Mouse (Mus musculus) heart, embryonic 15.5 days (tissue): Measurements from ENCODE around the gene Foxi3. TPM values are rescaled to one million over a fixed set of nuclear protein-coding genes. Genes with fewer than 3 reads are reported as not detected.

Source experiments
- ATAC-seq: fragments of 200-750 bp; cut with Nextera tagmentation; replicated peaks from 2 replicates; pipeline ENCODE4 v1.8.0; 2017; ENCODE audit warnings: low read depth, moderate TSS enrichment; ENCODE audit not compliant: insufficient number of reproducible peaks, insufficient read depth, low FRiP score
- H3K27ac ChIP-seq: fragments of 300-500 bp; sonication (generic); 2 replicates; pipeline ENCODE4 v1.5.1; 2015; ENCODE audit warnings: mild to moderate bottlenecking, inconsistent platforms
- H3K27me3 ChIP-seq: fragments of 300-500 bp; sonication (generic); 2 replicates; pipeline ENCODE4 v1.6.1; 2015; ENCODE audit warnings: inconsistent platforms
- H3K36me3 ChIP-seq: fragments of 300-500 bp; sonication (generic); 2 replicates; pipeline ENCODE4 v1.6.1; 2015; ENCODE audit warnings: mild to moderate bottlenecking, inconsistent platforms
- H3K4me1 ChIP-seq: fragments of 300-500 bp; sonication (generic); replicated peaks from 2 replicates; pipeline ENCODE4 v1.6.1; 2015; ENCODE audit warnings: inconsistent platforms
- H3K4me2 ChIP-seq: fragments of 300-500 bp; sonication (generic); 2 replicates; pipeline ENCODE4 v1.6.1; 2015; ENCODE audit warnings: inconsistent platforms, mild to moderate bottlenecking, moderate library complexity
- H3K4me3 ChIP-seq: fragments of 300-500 bp; sonication (generic); 2 replicates; pipeline ENCODE4 v1.5.1; 2015; ENCODE audit warnings: mild to moderate bottlenecking, inconsistent platforms
- H3K9ac ChIP-seq: fragments of 300-500 bp; sonication (generic); 2 replicates; pipeline ENCODE4 v1.6.1; 2015; ENCODE audit warnings: mild to moderate bottlenecking, inconsistent platforms
- H3K9me3 ChIP-seq: fragments of 300-500 bp; sonication (generic); replicated peaks from 2 replicates; pipeline ENCODE4 v1.6.1; 2016; ENCODE audit warnings: inconsistent platforms
- WGBS: fragments of 180-500 bp; shearing (Covaris S2); methylation state at CpG from one replicate; pipeline ENCODE4 v1.1.7; 2015; ENCODE audit warnings: mixed read lengths; 5-methylcytosine and 5-hydroxymethylcytosine counted together
- polyA plus RNA-seq: library from polyadenylated mRNA; unstranded; fragments of >200 nt; fragmentation: Nextera tagmentation; extraction: Ambion mirVana; gene quantifications from 2 replicates; pipeline ENCODE4 v1.2.1, GENCODE M21; 2015

Gene Foxi3
- polyA plus RNA-seq: not detected in 2 replicates

- ATAC-seq: no peak
- Histone ChIP-seq H3K4me2 (peak within 1 kb of the TSS; percentile 71), H3K9me3 (no peaks in the 10 kb centered on the region), H3K4me3 (peak within 1 kb of the TSS; percentile 46), H3K9ac (no peak within 1 kb of the TSS), H3K27me3 (peaks cover 81% of the 10 kb centered on the region), H3K36me3 (no peaks in the 10 kb centered on the region), H3K27ac (no peak within 1 kb of the TSS), H3K4me1 (peaks cover 13% of the 10 kb centered on the region)
- WGBS: 1% methylated on average over 66 of the region's 67 CpGs
These were observed at the start of gene Foxi3 for GRCm38 (mm10) chr6:70956285-70956912. Gene Foxi3, plus strand, starts transcription at chr6:70956531.

- Histone ChIP-seq H3K4me3 (no peak overlapping the region), H3K9ac (no peak overlapping the region), H3K4me1 (peaks cover 12% of the 10 kb centered on the region), H3K4me2 (no peak overlapping the region), H3K36me3 (peaks cover 13% of the 10 kb centered on the region; the same call in 1 of the 2 replicates), H3K27me3 (peaks cover 9% of the 10 kb centered on the region; the same call in 1 of the 2 replicates), H3K9me3 (no peaks in the 10 kb centered on the region), H3K27ac (no peak overlapping the region)
- 87% methylated on average over 7 of the region's 7 CpGs for WGBS
- ATAC-seq: no peak
These were observed 46.8 kb upstream of the Foxi3 start for GRCm38 (mm10) chr6:70909572-70909971.

GRCm38 (mm10) chr6:70910285-70910684 lies 46.0 kb upstream of the Foxi3 start:
- Histone ChIP-seq H3K27ac (no peak overlapping the region), H3K36me3 (peaks cover 11% of the 10 kb centered on the region; the same call in 1 of the 2 replicates), H3K9ac (no peak overlapping the region), H3K4me2 (no peak overlapping the region), H3K27me3 (peaks cover 9% of the 10 kb centered on the region; the same call in 1 of the 2 replicates), H3K9me3 (no peaks in the 10 kb centered on the region), H3K4me3 (no peak overlapping the region), H3K4me1 (peaks cover 12% of the 10 kb centered on the region)
- WGBS: 63% methylated on average over 4 of the region's 4 CpGs
- no peak for ATAC-seq

GRCm38 (mm10) chr6:70911668-70912395 lies 44.5 kb upstream of the Foxi3 start:
- Histone ChIP-seq H3K9me3 (no peaks in the 10 kb centered on the region), H3K36me3 (no peaks in the 10 kb centered on the region), H3K4me1 (peaks cover 12% of the 10 kb centered on the region), H3K4me3 (peak overlapping the region; percentile 19; the same call in 1 of the 2 replicates), H3K9ac (no peak overlapping the region), H3K27me3 (peaks cover 9% of the 10 kb centered on the region; the same call in 1 of the 2 replicates), H3K27ac (no peak overlapping the region), H3K4me2 (peak overlapping the region; percentile 56)
- no peak for ATAC-seq
- WGBS: 11% methylated on average over 20 of the region's 20 CpGs

GRCm38 (mm10) chr6:70912396-70912765 lies 44.0 kb upstream of the Foxi3 start:
- Histone ChIP-seq H3K9me3 (no peaks in the 10 kb centered on the region), H3K4me2 (peak overlapping the region; percentile 56; the same call in 1 of the 2 replicates), H3K36me3 (no peaks in the 10 kb centered on the region), H3K4me1 (peaks cover 12% of the 10 kb centered on the region), H3K27me3 (peaks cover 9% of the 10 kb centered on the region; the same call in 1 of the 2 replicates), H3K9ac (no peak overlapping the region), H3K4me3 (no peak overlapping the region), H3K27ac (no peak overlapping the region)
- 64% methylated on average over 7 of the region's 7 CpGs for WGBS
- ATAC-seq: no peak

- Histone ChIP-seq H3K27me3 (peaks cover 10% of the 10 kb centered on the region; the same call in 1 of the 2 replicates), H3K4me1 (0 out of 2 replicates have a peak, but pooled peaks cover 3% of the 10 kb centered on the region), H3K27ac (no peak within 1 kb of the TSS), H3K9me3 (no peaks in the 10 kb centered on the region), H3K36me3 (no peaks in the 10 kb centered on the region), H3K4me3 (no peak within 1 kb of the TSS), H3K9ac (no peak within 1 kb of the TSS), H3K4me2 (no peak within 1 kb of the TSS)
- WGBS: 84% methylated on average over 3 of the region's 3 CpGs
- no peak for ATAC-seq
These were observed 37.5 kb upstream of the Foxi3 start, which contains the start of gene Tex37 for GRCm38 (mm10) chr6:70918827-70919226. Gene Tex37, minus strand, starts transcription at chr6:70918927.

- peak overlapping the region; percentile 24; the same call in 1 of the 2 replicates for H3K4me3 ChIP-seq
- H3K4me1 ChIP-seq: 0 out of 2 replicates have a peak, but pooled peaks cover 3% of the 10 kb centered on the region
- 9% methylated on average over 22 of the region's 22 CpGs for WGBS
- no peak overlapping the region for H3K27ac ChIP-seq
- H3K36me3 ChIP-seq: no peaks in the 10 kb centered on the region
- peak overlapping the region; percentile 52 for H3K4me2 ChIP-seq
- peaks cover 10% of the 10 kb centered on the region; the same call in 1 of the 2 replicates for H3K27me3 ChIP-seq
- no peak overlapping the region for H3K9ac ChIP-seq
- H3K9me3 ChIP-seq: no peaks in the 10 kb centered on the region
- ATAC-seq: no peak
These were observed 34.9 kb upstream of the Foxi3 start for GRCm38 (mm10) chr6:70921274-70922074.

- no peak for ATAC-seq
- H3K27ac ChIP-seq: no peak overlapping the region
- H3K4me1 ChIP-seq: no peaks in the 10 kb centered on the region
- H3K27me3 ChIP-seq: no peaks in the 10 kb centered on the region
- no peak overlapping the region for H3K4me2 ChIP-seq
- 82% methylated on average over 2 of the region's 2 CpGs for WGBS
- no peak overlapping the region for H3K4me3 ChIP-seq
- no peaks in the 10 kb centered on the region for H3K9me3 ChIP-seq
- no peak overlapping the region for H3K9ac ChIP-seq
- no peaks in the 10 kb centered on the region for H3K36me3 ChIP-seq
These were observed 24.5 kb upstream of the Foxi3 start for GRCm38 (mm10) chr6:70931801-70932200.

- Histone ChIP-seq H3K27me3 (peaks cover 67% of the 10 kb centered on the region), H3K9me3 (no peaks in the 10 kb centered on the region)
- 78% methylated on average over 7 of the region's 7 CpGs for WGBS
These were observed 3.1 kb upstream of the Foxi3 start for GRCm38 (mm10) chr6:70953274-70953673.

GRCm38 (mm10) chr6:70954040-70954439 lies 2.3 kb upstream of the Foxi3 start:
- no peak overlapping the region for H3K9ac ChIP-seq
- 11% methylated on average over 6 of the region's 6 CpGs for WGBS
- ATAC-seq: no peak
- peaks cover 74% of the 10 kb centered on the region for H3K27me3 ChIP-seq
- peaks cover 13% of the 10 kb centered on the region for H3K4me1 ChIP-seq
- H3K9me3 ChIP-seq: no peaks in the 10 kb centered on the region
- H3K36me3 ChIP-seq: no peaks in the 10 kb centered on the region
- H3K4me3 ChIP-seq: no peak overlapping the region
- H3K4me2 ChIP-seq: no peak overlapping the region
- H3K27ac ChIP-seq: no peak overlapping the region

More at GRCm38 (mm10) chr6:70953274-70953673, 3.1 kb upstream of the Foxi3 start:
- Histone ChIP-seq H3K27ac (no peak overlapping the region), H3K9ac (no peak overlapping the region), H3K4me3 (no peak overlapping the region), H3K4me1 (peaks cover 13% of the 10 kb centered on the region), H3K36me3 (no peaks in the 10 kb centered on the region), H3K4me2 (no peak overlapping the region)
- no peak for ATAC-seq

GRCm38 (mm10) chr6:70955291-70955800 lies 985 bp upstream of the Foxi3 start:
- H3K27ac ChIP-seq: no peak overlapping the region
- 7% methylated on average over 14 of the region's 14 CpGs for WGBS
- peaks cover 13% of the 10 kb centered on the region for H3K4me1 ChIP-seq
- no peaks in the 10 kb centered on the region for H3K36me3 ChIP-seq
- no peak for ATAC-seq
- H3K9ac ChIP-seq: no peak overlapping the region
- no peaks in the 10 kb centered on the region for H3K9me3 ChIP-seq
- peaks cover 85% of the 10 kb centered on the region for H3K27me3 ChIP-seq
- no peak overlapping the region for H3K4me3 ChIP-seq
- H3K4me2 ChIP-seq: no peak overlapping the region
